Mouse (Mus musculus): ENCODE results near the gene Ppp1r37. TPM values are rescaled to one million over a fixed set of nuclear protein-coding genes. Genes with fewer than 3 reads are reported as not detected.
"Not testable (repeated sequence)": the region's sequence is repeated elsewhere in the genome, so short reads cannot be mapped to it uniquely, and the experiment has no call there.

Ppp1r37 gene
- polyA plus RNA-seq, 1 experiment: 25.7 TPM

GRCm38 (mm10) chr7:19523017-19523756 lies 39.7 kb downstream of the Ppp1r37 start:
- no peak for TF ChIP-seq POLR2A (IDR thresholded peaks at IDR 0.05; ENCODE audit: borderline replicate concordance, low read depth, low read length)
- no peak for TF ChIP-seq CTCF (IDR thresholded peaks at IDR 0.05; ENCODE audit: low read depth, low read length)
- Histone ChIP-seq H3K27ac (ENCODE audit: insufficient read depth, low read depth, low read length) (no peak overlapping the region), H3K4me1 (ENCODE audit: control insufficient read depth, insufficient read depth, low read length) (peaks cover 6% of the 10 kb centered on the region), H3K4me3 (ENCODE audit: insufficient read depth, low read length) (peak overlapping the region; percentile 39)

- TF ChIP-seq POLR2A (IDR thresholded peaks at IDR 0.05; ENCODE audit: borderline replicate concordance, low read depth, low read length): no peak
- no peak for TF ChIP-seq CTCF (IDR thresholded peaks at IDR 0.05; ENCODE audit: low read depth, low read length)
- no peak overlapping the region for H3K4me3 ChIP-seq (ENCODE audit: insufficient read depth, low read length)
- H3K4me1 ChIP-seq (ENCODE audit: control insufficient read depth, insufficient read depth, low read length): peaks cover 8% of the 10 kb centered on the region
- no peak overlapping the region for H3K27ac ChIP-seq (ENCODE audit: insufficient read depth, low read depth, low read length)
These were observed 42.8 kb downstream of the Ppp1r37 start for GRCm38 (mm10) chr7:19520032-19520431.

GRCm38 (mm10) chr7:19517652-19518365 lies 45.1 kb downstream of the Ppp1r37 start, which contains the start of gene Nkpd1:
Gene Nkpd1, plus strand, starts transcription at chr7:19517838.
- Histone ChIP-seq H3K4me3 (ENCODE audit: insufficient read depth, low read length) (no peak within 1 kb of the TSS), H3K4me1 (ENCODE audit: control insufficient read depth, insufficient read depth, low read length) (peaks cover 7% of the 10 kb centered on the region), H3K27ac (ENCODE audit: insufficient read depth, low read depth, low read length) (no peak within 1 kb of the TSS)
- no peak for TF ChIP-seq POLR2A (IDR thresholded peaks at IDR 0.05; ENCODE audit: borderline replicate concordance, low read depth, low read length)
- no peak for TF ChIP-seq CTCF (IDR thresholded peaks at IDR 0.05; ENCODE audit: low read depth, low read length)

GRCm38 (mm10) chr7:19512353-19512752 lies 50.5 kb downstream of the Ppp1r37 start:
- no peak overlapping the region for H3K4me3 ChIP-seq (ENCODE audit: insufficient read depth, low read length)
- H3K27ac ChIP-seq (ENCODE audit: insufficient read depth, low read depth, low read length): no peak overlapping the region
- H3K4me1 ChIP-seq (ENCODE audit: control insufficient read depth, insufficient read depth, low read length): no peaks in the 10 kb centered on the region
- TF ChIP-seq POLR2A (IDR thresholded peaks at IDR 0.05; ENCODE audit: borderline replicate concordance, low read depth, low read length): no peak

GRCm38 (mm10) chr7:19511934-19512333 lies 50.9 kb downstream of the Ppp1r37 start:
- not testable (repeated sequence) for H3K4me3 ChIP-seq (ENCODE audit: insufficient read depth, low read length); H3K27ac ChIP-seq (ENCODE audit: insufficient read depth, low read depth, low read length); H3K4me1 ChIP-seq (ENCODE audit: control insufficient read depth, insufficient read depth, low read length)

- H3K4me1 ChIP-seq (ENCODE audit: control insufficient read depth, insufficient read depth, low read length): peaks cover 3% of the 10 kb centered on the region; the same call in 1 of the 2 replicates
- TF ChIP-seq POLR2A (IDR thresholded peaks at IDR 0.05; ENCODE audit: borderline replicate concordance, low read depth, low read length): no peak
- no peak for TF ChIP-seq CTCF (IDR thresholded peaks at IDR 0.05; ENCODE audit: low read depth, low read length)
- no peak overlapping the region for H3K27ac ChIP-seq (ENCODE audit: insufficient read depth, low read depth, low read length)
- peak overlapping the region; percentile 75 for H3K4me3 ChIP-seq (ENCODE audit: insufficient read depth, low read length)
These were observed 53.1 kb downstream of the Ppp1r37 start for GRCm38 (mm10) chr7:19509786-19510185.

- Histone ChIP-seq H3K4me3 (ENCODE audit: insufficient read depth, low read length) (peak overlapping the region; percentile 75), H3K4me1 (ENCODE audit: control insufficient read depth, insufficient read depth, low read length) (peaks cover 3% of the 10 kb centered on the region; the same call in 1 of the 2 replicates), H3K27ac (ENCODE audit: insufficient read depth, low read depth, low read length) (peak overlapping the region; percentile 47)
- TF ChIP-seq CTCF (IDR thresholded peaks at IDR 0.05; ENCODE audit: low read depth, low read length): no peak
- no peak for TF ChIP-seq POLR2A (IDR thresholded peaks at IDR 0.05; ENCODE audit: borderline replicate concordance, low read depth, low read length)
These were observed 53.8 kb downstream of the Ppp1r37 start for GRCm38 (mm10) chr7:19508924-19509568.

GRCm38 (mm10) chr7:19508150-19508923 lies 54.5 kb downstream of the Ppp1r37 start, which contains the start of the genes Bloc1s3 and Trappc6a:
Gene Bloc1s3, minus strand, starts transcription at chr7:19508367.
Gene Trappc6a, plus strand, starts transcription at chr7:19508395.
- TF ChIP-seq POLR2A (IDR thresholded peaks at IDR 0.05; ENCODE audit: borderline replicate concordance, low read depth, low read length) (no peak), CTCF (IDR thresholded peaks at IDR 0.05; ENCODE audit: low read depth, low read length) (no peak)
- H3K4me1 ChIP-seq (ENCODE audit: control insufficient read depth, insufficient read depth, low read length): peaks cover 3% of the 10 kb centered on the region; the same call in 1 of the 2 replicates
- peak within 1 kb of the TSS; percentile 75 for H3K4me3 ChIP-seq (ENCODE audit: insufficient read depth, low read length)
- peak within 1 kb of the TSS; percentile 91 for H3K27ac ChIP-seq (ENCODE audit: insufficient read depth, low read depth, low read length)

GRCm38 (mm10) chr7:19507612-19507981 lies 55.3 kb downstream of the Ppp1r37 start:
- Histone ChIP-seq H3K4me1 (ENCODE audit: control insufficient read depth, insufficient read depth, low read length) (peaks cover 6% of the 10 kb centered on the region), H3K4me3 (ENCODE audit: insufficient read depth, low read length) (peak overlapping the region; percentile 75), H3K27ac (ENCODE audit: insufficient read depth, low read depth, low read length) (peak overlapping the region; percentile 91)
- TF ChIP-seq CTCF (IDR thresholded peaks at IDR 0.05; ENCODE audit: low read depth, low read length) (no peak), POLR2A (IDR thresholded peaks at IDR 0.05; ENCODE audit: borderline replicate concordance, low read depth, low read length) (no peak)
